Mouse (Mus musculus) A20 (cell line): ENCODE results near the gene Il20.
A peak's percentile ranks its signal among the peaks of the same experiment; 100 is the strongest.

Source experiments
- DNase-seq: peaks from one replicate; pipeline ENCODE4 v3.0.0-alpha.2; 2011; ENCODE audit warnings: low read depth, low spot score

Gene Il20

DNA sequence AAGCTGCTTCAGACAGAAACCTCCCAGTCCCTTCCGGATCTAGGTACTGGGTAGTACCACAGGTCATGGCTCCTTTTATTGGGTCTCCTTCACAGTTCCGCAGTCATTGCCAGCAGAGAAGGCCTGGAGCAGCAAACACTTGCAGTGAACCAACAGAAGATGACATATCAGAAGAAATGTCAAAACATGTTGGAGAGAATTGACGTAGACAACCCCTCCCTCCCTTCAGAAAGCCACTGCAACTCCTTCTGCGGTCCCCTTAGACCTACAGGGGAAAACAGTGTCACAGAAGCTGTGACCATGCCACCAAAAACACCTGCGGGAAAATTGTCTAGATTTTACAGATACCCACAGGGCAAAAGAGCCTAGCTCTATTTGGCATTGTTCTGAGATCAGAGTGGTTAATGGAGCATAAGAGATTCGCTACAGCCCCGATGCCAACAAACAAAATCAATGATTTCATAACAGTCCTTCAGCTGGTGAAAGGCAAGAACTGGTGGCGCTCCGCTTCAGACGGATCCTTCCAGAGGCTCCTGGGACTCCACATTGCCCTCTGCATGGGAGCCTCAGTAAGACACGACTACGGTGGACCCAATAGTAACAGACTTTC is at the start of gene Il20:
Gene Il20 (minus strand): TSS at position 51 of the 610 bp plus-strand sequence.
- no peak for DNase-seq

GRCm38 (mm10) chr1:130946920-130947319 is 35.7 kb upstream of the Il20 start:
- no peak for DNase-seq

- no peak for DNase-seq
Measured at GRCm38 (mm10) chr1:130941801-130942200, 30.6 kb upstream of the Il20 start.

DNA sequence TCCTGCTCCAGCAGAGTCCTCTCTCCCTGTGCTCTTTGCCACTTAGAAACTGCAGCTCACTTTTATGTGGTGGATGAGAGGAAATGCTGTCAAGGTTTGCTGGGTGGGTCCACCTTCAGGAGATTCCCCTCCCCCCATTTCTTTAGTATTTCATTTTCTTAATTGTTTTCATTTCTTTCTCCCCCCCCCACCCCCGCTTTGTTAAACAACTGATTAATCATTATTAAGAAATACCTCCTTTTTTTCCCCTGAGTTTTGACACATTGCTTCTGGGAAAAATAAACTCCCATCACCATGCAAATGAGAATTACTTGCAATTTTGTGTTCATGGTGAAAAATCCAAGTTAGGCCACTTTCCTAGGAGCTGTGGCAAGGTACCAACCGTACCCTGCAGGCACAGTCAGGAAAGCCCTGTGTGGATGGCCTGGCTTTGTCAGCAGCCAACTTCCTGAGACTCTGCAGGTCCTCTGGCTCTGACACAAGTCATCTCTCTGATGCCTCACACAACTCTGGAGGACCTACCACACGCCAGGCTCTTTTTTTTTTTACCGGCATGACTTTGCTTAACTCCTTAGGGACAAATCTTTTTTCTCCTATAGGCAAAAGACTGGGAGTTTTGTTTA is 28.9 kb upstream of the Il20 start, which contains the start of gene Il19:
Gene Il19 (minus strand): TSS at position 51 of the 623 bp plus-strand sequence.
- no peak for DNase-seq

GRCm38 (mm10) chr1:130938192-130938591 is 26.9 kb upstream of the Il20 start:
- DNase-seq, result no peak

- no peak for DNase-seq
Measured at GRCm38 (mm10) chr1:130937170-130937569, 25.9 kb upstream of the Il20 start.

DNA sequence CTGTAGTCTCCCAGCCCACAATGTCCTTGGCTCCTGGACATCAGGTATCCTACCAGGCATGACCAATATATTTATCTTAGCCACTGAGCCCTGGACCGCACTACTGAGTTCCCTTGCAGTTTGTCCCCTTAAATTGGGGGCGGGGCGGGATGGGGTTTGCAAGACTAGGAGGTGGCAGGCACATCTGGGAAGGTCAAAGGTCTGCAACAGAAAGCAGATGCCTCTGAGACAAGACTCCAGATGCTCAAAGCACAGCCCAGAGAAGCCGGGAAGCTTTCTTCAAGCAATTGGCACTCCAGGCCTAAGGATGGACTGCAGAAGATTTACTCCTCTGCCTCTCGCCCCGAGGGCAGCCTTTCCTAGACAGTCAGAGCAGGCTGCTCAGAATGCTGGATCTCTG is 25.1 kb upstream of the Il20 start:
- no peak for DNase-seq

GRCm38 (mm10) chr1:130926484-130926883 is 15.2 kb upstream of the Il20 start:
- peak; percentile 55 for DNase-seq

- peak; percentile 16 for DNase-seq
Measured at GRCm38 (mm10) chr1:130918323-130918980, 7.2 kb upstream of the Il20 start.

- no peak for DNase-seq
Measured at GRCm38 (mm10) chr1:130902505-130902904, 8.7 kb downstream of the Il20 start.

DNA sequence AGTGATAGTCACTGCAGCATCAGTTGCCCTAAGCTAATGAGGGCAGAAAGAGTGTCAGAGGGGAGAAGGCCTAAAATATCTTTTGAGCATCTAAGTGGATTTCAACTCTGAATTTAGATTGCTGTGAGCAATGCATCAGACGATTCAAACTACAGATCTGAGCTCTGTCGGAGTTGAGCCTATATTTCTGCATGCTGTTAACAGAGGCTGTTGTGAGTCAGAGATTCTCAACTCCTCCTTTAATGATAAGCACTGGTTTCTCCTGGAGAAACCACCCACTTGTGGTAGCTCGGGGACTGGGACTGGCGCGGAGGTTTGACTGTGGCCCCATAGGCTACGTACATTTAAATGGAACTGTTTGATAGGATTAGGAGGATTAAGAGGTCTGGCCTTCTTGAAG is 16.8 kb downstream of the Il20 start:
- no peak for DNase-seq

- DNase-seq, result no peak
Measured at GRCm38 (mm10) chr1:130893329-130894040, 17.8 kb downstream of the Il20 start.

DNA sequence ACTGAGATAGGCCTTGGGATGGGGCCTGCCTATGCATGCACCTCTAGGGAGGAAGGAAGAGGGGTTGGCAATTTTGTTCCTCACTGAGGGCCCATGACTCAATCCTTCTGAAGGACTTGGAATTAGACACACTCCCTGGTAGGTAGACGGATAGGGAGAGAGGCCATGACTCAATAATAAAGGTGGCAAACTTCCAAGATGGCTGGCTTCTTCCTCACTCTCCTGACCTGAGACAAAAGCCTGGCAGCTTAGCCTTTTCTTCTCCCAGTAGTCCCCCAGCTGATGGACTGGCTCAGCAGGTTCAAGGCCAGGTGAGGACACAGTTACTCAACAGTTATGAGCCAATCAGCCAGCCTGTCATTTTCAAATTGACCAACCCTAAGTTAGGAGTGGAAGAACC is 18.8 kb downstream of the Il20 start:
- no peak for DNase-seq

GRCm38 (mm10) chr1:130887354-130887753 is 23.9 kb downstream of the Il20 start, which contains the start of gene Il24:
Il24 (minus strand) TSS chr1:130887454.
- no peak for DNase-seq

GRCm38 (mm10) chr1:130883146-130883545 is 28.1 kb downstream of the Il20 start:
- no peak for DNase-seq

DNA sequence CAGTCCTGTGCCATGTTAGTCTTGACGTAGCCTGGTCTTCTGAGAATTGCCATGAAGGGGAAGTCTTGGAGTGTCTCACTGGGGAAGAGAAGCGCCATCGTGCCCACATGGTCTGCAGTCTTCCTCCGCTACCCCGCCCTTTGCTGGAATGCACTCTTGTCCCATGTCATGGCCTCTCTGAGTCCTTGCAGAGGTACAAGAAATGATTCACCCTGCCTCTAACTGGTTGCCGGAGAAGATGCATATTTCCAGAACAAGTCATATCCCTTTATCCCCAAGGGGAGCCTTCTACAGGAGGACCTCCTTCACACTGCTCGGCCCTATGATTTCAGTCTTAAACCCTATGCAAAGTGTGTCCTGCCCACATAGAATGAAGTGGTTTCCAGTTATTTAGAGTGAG is 31.3 kb downstream of the Il20 start:
- no peak for DNase-seq

DNA sequence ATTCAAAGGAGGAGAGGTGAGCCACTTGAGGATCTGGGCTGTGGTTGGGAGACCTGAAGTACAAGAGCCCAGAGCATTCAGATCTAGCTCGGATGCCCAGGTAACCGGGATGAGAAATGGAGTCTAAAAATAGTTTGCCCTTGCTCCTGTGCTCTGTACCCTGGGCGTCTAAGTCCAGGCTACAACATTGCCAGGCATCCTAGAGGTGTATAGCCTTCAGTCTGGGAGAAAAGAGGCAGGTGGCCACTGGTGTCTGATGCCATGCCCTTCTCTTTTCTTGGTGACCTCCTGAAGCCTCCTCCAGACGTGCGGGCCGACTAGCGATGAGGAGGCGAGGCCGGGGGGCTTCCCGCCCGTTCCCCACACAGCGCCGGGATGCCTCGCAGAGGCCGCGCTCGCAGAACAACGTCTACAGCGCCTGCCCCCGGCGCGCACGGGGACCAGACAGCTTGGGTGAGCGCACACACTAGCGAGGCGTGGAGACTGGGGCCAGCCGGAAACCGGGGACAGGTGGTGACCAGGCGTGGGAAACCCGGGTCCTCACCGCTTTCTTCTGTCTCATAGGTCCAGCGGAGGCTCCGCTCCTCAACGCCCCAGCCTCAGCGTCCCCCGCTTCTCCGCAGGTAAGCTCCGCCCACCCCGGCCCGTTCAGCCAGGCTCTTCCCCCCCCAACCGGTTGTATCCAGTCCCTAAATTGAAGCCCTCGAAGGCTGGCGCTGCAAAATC is 33.2 kb downstream of the Il20 start:
- no peak for DNase-seq

GRCm38 (mm10) chr1:130876931-130877509 is 34.2 kb downstream of the Il20 start:
- DNase-seq, result peak; percentile 75

GRCm38 (mm10) chr1:130875910-130876309 is 35.3 kb downstream of the Il20 start:
- no peak for DNase-seq

- DNase-seq, result peak; percentile 61
Measured at GRCm38 (mm10) chr1:130875139-130875538, 36.1 kb downstream of the Il20 start.

DNA sequence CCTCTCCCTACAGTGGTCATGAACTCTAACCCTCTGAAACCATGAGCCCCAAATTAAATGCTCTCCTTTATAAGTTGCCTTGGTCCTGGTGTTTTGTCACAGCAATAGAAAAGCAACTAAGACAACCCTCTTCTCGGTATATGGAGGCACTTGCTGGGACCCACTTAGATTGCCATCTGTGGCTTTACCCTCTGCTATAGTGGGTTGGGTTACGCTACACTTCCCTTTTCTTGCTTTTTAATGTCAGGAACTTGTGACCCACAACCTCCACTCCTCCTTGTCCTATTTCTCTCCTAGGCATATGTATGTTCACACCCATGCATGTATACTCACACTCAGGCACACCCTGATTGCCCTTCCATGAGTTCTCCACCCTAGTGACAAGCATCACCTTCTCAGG is 38.3 kb downstream of the Il20 start:
- DNase-seq, result no peak
